Mouse (Mus musculus) intestine, embryonic 14.5 days (tissue): Measurements from ENCODE around the gene Ppt2. TPM values are rescaled to one million over a fixed set of nuclear protein-coding genes. Genes with fewer than 3 reads are reported as not detected.
A peak's percentile ranks its signal among the peaks of the same experiment; 100 is the strongest.

ENCODE experiments used
- ATAC-seq: fragments of 200-750 bp; cut with Nextera tagmentation; replicated peaks from 2 replicates; pipeline ENCODE4 v1.8.0; 2017; ENCODE audit warnings: low read depth, moderate number of reproducible peaks, moderate TSS enrichment, moderate library complexity; ENCODE audit not compliant: low FRiP score, low TSS enrichment
- DNase-seq: peaks from one replicate; pipeline ENCODE4 v3.0.0-alpha.2; 2018; ENCODE audit warnings: low spot score
- H3K27ac ChIP-seq: fragments of 300-500 bp; sonication (generic); 2 replicates; pipeline ENCODE4 v1.5.1; 2014; ENCODE audit warnings: low read depth, mild to moderate bottlenecking, control low read depth
- H3K27me3 ChIP-seq: fragments of 300-500 bp; sonication (generic); replicated peaks from 2 replicates; pipeline ENCODE4 v1.6.1; 2014; ENCODE audit warnings: low read length, control low read depth; ENCODE audit not compliant: control insufficient read depth, insufficient read depth
- H3K36me3 ChIP-seq: fragments of 300-500 bp; sonication (generic); 2 replicates; pipeline ENCODE4 v1.6.1; 2014; ENCODE audit warnings: low read length, control low read depth; ENCODE audit not compliant: control insufficient read depth, insufficient read depth
- H3K4me1 ChIP-seq: fragments of 300-500 bp; sonication (generic); replicated peaks from 2 replicates; pipeline ENCODE4 v1.6.1; 2014; ENCODE audit warnings: low read length, control low read depth, mixed read lengths; ENCODE audit not compliant: control insufficient read depth, insufficient read depth
- H3K4me2 ChIP-seq: fragments of 300-500 bp; sonication (generic); 2 replicates; pipeline ENCODE4 v1.6.1; 2014; ENCODE audit warnings: low read length
- H3K4me3 ChIP-seq: fragments of 300-500 bp; sonication (generic); 2 replicates; pipeline ENCODE4 v1.5.1; 2014; ENCODE audit warnings: low read depth, low read length, control low read depth, mixed read lengths
- H3K9ac ChIP-seq: fragments of 300-500 bp; sonication (generic); 2 replicates; pipeline ENCODE4 v1.6.1; 2014; ENCODE audit warnings: mild to moderate bottlenecking, low read length
- H3K9me3 ChIP-seq: fragments of 300-500 bp; sonication (generic); 2 replicates; pipeline ENCODE4 v1.6.1; 2016; ENCODE audit warnings: low read length, control low read depth; ENCODE audit not compliant: control insufficient read depth
- WGBS: fragments of 180-500 bp; shearing (Covaris S2); extraction: QIAGEN DNeasy Blood & Tissue Kit; methylation state at CpG from one replicate; pipeline ENCODE4 v1.1.7; 2014; 5-methylcytosine and 5-hydroxymethylcytosine counted together
- polyA plus RNA-seq: library from polyadenylated mRNA; unstranded; fragments of >200 nt; fragmentation: Nextera tagmentation; extraction: Ambion mirVana; gene quantifications from 2 replicates; pipeline ENCODE4 v1.2.1, GENCODE M21; 2014

Gene Ppt2
- polyA plus RNA-seq, 1 experiment from 2014 or later: 34.8 TPM

GRCm38 (mm10) chr17:34587814-34588213 is 40.5 kb downstream of the Ppt2 start:
- Histone ChIP-seq H3K36me3 (no peaks in the 10 kb centered on the region), H3K4me3 (peak overlapping the region; percentile 74), H3K27ac (peak overlapping the region; percentile 96), H3K4me1 (peaks cover 47% of the 10 kb centered on the region), H3K27me3 (no peaks in the 10 kb centered on the region), H3K4me2 (peak overlapping the region; percentile 78), H3K9me3 (no peaks in the 10 kb centered on the region), H3K9ac (peak overlapping the region; percentile 88)
- 3% methylated on average over 19 of the region's 19 CpGs for WGBS
- no peak for DNase-seq
- no peak for ATAC-seq

GRCm38 (mm10) chr17:34587423-34587811 is 40.9 kb downstream of the Ppt2 start:
- ATAC-seq: peak; percentile 82
- H3K4me2 ChIP-seq: peak overlapping the region; percentile 78
- peak overlapping the region; percentile 88 for H3K9ac ChIP-seq
- peak overlapping the region; percentile 96 for H3K27ac ChIP-seq
- H3K36me3 ChIP-seq: no peaks in the 10 kb centered on the region
- H3K4me3 ChIP-seq: peak overlapping the region; percentile 74
- H3K27me3 ChIP-seq: no peaks in the 10 kb centered on the region
- no peaks in the 10 kb centered on the region for H3K9me3 ChIP-seq
- under 1% methylated on average over 49 of the region's 50 CpGs for WGBS
- DNase-seq: peak; percentile 99
- peaks cover 47% of the 10 kb centered on the region for H3K4me1 ChIP-seq

GRCm38 (mm10) chr17:34586796-34587422 is 41.4 kb downstream of the Ppt2 start:
- Histone ChIP-seq H3K36me3 (no peaks in the 10 kb centered on the region), H3K9me3 (no peaks in the 10 kb centered on the region), H3K4me2 (peak overlapping the region; percentile 78), H3K27ac (peak overlapping the region; percentile 96), H3K9ac (peak overlapping the region; percentile 88), H3K4me3 (peak overlapping the region; percentile 74), H3K4me1 (peaks cover 47% of the 10 kb centered on the region), H3K27me3 (no peaks in the 10 kb centered on the region)
- ATAC-seq (peak; percentile 81), DNase-seq (peak; percentile 90)
- WGBS: under 1% methylated on average over 38 of the region's 38 CpGs

GRCm38 (mm10) chr17:34585877-34586771 is 42.2 kb downstream of the Ppt2 start:
- ATAC-seq (peak; percentile 1; the same call in 1 of the 2 replicates), DNase-seq (no peak)
- 27% methylated on average over 32 of the region's 32 CpGs for WGBS
- Histone ChIP-seq H3K36me3 (no peaks in the 10 kb centered on the region), H3K27me3 (no peaks in the 10 kb centered on the region), H3K9me3 (no peaks in the 10 kb centered on the region), H3K4me1 (peaks cover 42% of the 10 kb centered on the region), H3K9ac (peak overlapping the region; percentile 88), H3K27ac (peak overlapping the region; percentile 96), H3K4me3 (peak overlapping the region; percentile 74), H3K4me2 (peak overlapping the region; percentile 78)

GRCm38 (mm10) chr17:34585121-34585520 is 43.2 kb downstream of the Ppt2 start:
- Histone ChIP-seq H3K4me3 (no peak overlapping the region), H3K4me2 (no peak overlapping the region), H3K4me1 (peaks cover 32% of the 10 kb centered on the region), H3K9me3 (no peaks in the 10 kb centered on the region), H3K36me3 (no peaks in the 10 kb centered on the region), H3K9ac (no peak overlapping the region), H3K27me3 (no peaks in the 10 kb centered on the region), H3K27ac (no peak overlapping the region)
- DNase-seq: no peak
- no peak for ATAC-seq
- WGBS: 89% methylated on average over 8 of the region's 8 CpGs

- Histone ChIP-seq H3K36me3 (no peaks in the 10 kb centered on the region), H3K27me3 (no peaks in the 10 kb centered on the region), H3K27ac (no peak overlapping the region), H3K4me1 (peaks cover 19% of the 10 kb centered on the region), H3K4me2 (no peak overlapping the region), H3K4me3 (no peak overlapping the region), H3K9ac (no peak overlapping the region), H3K9me3 (no peaks in the 10 kb centered on the region)
- DNase-seq (no peak), ATAC-seq (no peak)
- 87% methylated on average over 8 of the region's 8 CpGs for WGBS
Observed at GRCm38 (mm10) chr17:34583819-34584218, 44.5 kb downstream of the Ppt2 start.

GRCm38 (mm10) chr17:34583397-34583796 is 44.9 kb downstream of the Ppt2 start:
- Histone ChIP-seq H3K9ac (no peak overlapping the region), H3K27me3 (no peaks in the 10 kb centered on the region), H3K36me3 (no peaks in the 10 kb centered on the region), H3K9me3 (no peaks in the 10 kb centered on the region), H3K4me2 (no peak overlapping the region), H3K27ac (no peak overlapping the region), H3K4me1 (peaks cover 15% of the 10 kb centered on the region), H3K4me3 (no peak overlapping the region)
- DNase-seq: no peak
- WGBS: 61% methylated on average over 7 of the region's 7 CpGs
- no peak for ATAC-seq

GRCm38 (mm10) chr17:34582528-34582927 is 45.8 kb downstream of the Ppt2 start:
- peaks cover 9% of the 10 kb centered on the region for H3K4me1 ChIP-seq
- no peak for ATAC-seq

More at GRCm38 (mm10) chr17:34582528-34582927, 45.8 kb downstream of the Ppt2 start:
- Histone ChIP-seq H3K4me3 (no peak overlapping the region), H3K4me2 (no peak overlapping the region), H3K9ac (no peak overlapping the region), H3K36me3 (no peaks in the 10 kb centered on the region), H3K9me3 (no peaks in the 10 kb centered on the region), H3K27ac (no peak overlapping the region), H3K27me3 (no peaks in the 10 kb centered on the region)
- DNase-seq: no peak
- WGBS: 82% methylated on average over 12 of the region's 12 CpGs
